Mouse (Mus musculus): Measurements from ENCODE around the gene Irf3. TPM values are rescaled to one million over a fixed set of nuclear protein-coding genes. Genes with fewer than 3 reads are reported as not detected.
"Not testable (repeated sequence)": the region's sequence is repeated elsewhere in the genome, so short reads cannot be mapped to it uniquely, and the experiment has no call there.

Gene Irf3
- total RNA-seq, 1 experiment from 2014 or later: 95.1 TPM

- DNase-seq: no peak
Observed at GRCm38 (mm10) chr7:45007141-45007540, 9.7 kb downstream of the Irf3 start.

GRCm38 (mm10) chr7:45007846-45008245 lies 10.4 kb downstream of the Irf3 start:
- DNase-seq: no peak

GRCm38 (mm10) chr7:45008411-45008810 lies 11.0 kb downstream of the Irf3 start:
- DNase-seq: no peak

GRCm38 (mm10) chr7:45012011-45012410 lies 14.6 kb downstream of the Irf3 start:
- no peak for DNase-seq

GRCm38 (mm10) chr7:45012824-45013223 lies 15.4 kb downstream of the Irf3 start:
- no peak for DNase-seq

- no peak for DNase-seq
Observed at GRCm38 (mm10) chr7:45013366-45014095, 16.1 kb downstream of the Irf3 start.

- no peak for DNase-seq
Observed at GRCm38 (mm10) chr7:45014096-45014451, 16.6 kb downstream of the Irf3 start.

GRCm38 (mm10) chr7:45015344-45015956 lies 18.0 kb downstream of the Irf3 start:
- no peak for DNase-seq

- DNase-seq: peak; percentile 99
Observed at GRCm38 (mm10) chr7:45015957-45016612, 18.6 kb downstream of the Irf3 start, which contains the start of gene Scaf1. Gene Scaf1 (minus strand): TSS chr7:45016363.

GRCm38 (mm10) chr7:45016761-45017160 lies 19.3 kb downstream of the Irf3 start:
- no peak for DNase-seq

GRCm38 (mm10) chr7:45017242-45018061 lies 20.0 kb downstream of the Irf3 start, which contains the start of gene Rras:
Gene Rras (plus strand): TSS chr7:45017961.
- DNase-seq: peak; percentile 93

- DNase-seq: peak; percentile 58
Observed at GRCm38 (mm10) chr7:45019031-45019571, 21.7 kb downstream of the Irf3 start.

GRCm38 (mm10) chr7:45020225-45020624 lies 22.8 kb downstream of the Irf3 start:
- DNase-seq: no peak

- DNase-seq: not testable (repeated sequence)
Observed at GRCm38 (mm10) chr7:45023711-45024110, 26.3 kb downstream of the Irf3 start.

- DNase-seq: no peak
Observed at GRCm38 (mm10) chr7:45024281-45025248, 27.1 kb downstream of the Irf3 start.

GRCm38 (mm10) chr7:45025601-45026220 lies 28.3 kb downstream of the Irf3 start:
- peak; percentile 79 for DNase-seq

GRCm38 (mm10) chr7:45026256-45026655 lies 28.8 kb downstream of the Irf3 start:
- DNase-seq: no peak

- DNase-seq: no peak
Observed at GRCm38 (mm10) chr7:45027761-45028160, 30.3 kb downstream of the Irf3 start.

GRCm38 (mm10) chr7:45028351-45028750 lies 30.9 kb downstream of the Irf3 start:
- DNase-seq: no peak

- DNase-seq: no peak
Observed at GRCm38 (mm10) chr7:45029995-45030394, 32.5 kb downstream of the Irf3 start.

Measured in adrenal gland, postnatal 14 days (tissue).